Mouse (Mus musculus): ENCODE results near the gene Arih1. TPM values are rescaled to one million over a fixed set of nuclear protein-coding genes. Genes with fewer than 3 reads are reported as not detected.

The Arih1 gene
- total and polyA plus RNA-seq, 3 experiments = 46.5 to 60.4 (median 48.4) TPM

- Histone ChIP-seq H3K27ac (ENCODE audit: control insufficient read depth, low read depth, low read length) (no peak overlapping the region), H3K4me3 (ENCODE audit: control insufficient read depth in 1 of 2, insufficient read depth in 1 of 2, low read depth in 2 of 2, low read length in 2 of 2) (no peak overlapping the region), H3K9ac (ENCODE audit: control insufficient read depth, low read depth, low read length, poor library complexity, severe bottlenecking) (no peak overlapping the region), H3K4me1 (ENCODE audit: control insufficient read depth in 1 of 2, insufficient read depth in 2 of 2, low read length in 2 of 2) (peaks cover 4 to 19% of the 10 kb centered on the region in 2 experiments; a peak in 3 of 4 replicates), H3K79me2 (ENCODE audit: control insufficient read depth, insufficient read depth, low read length, poor library complexity) (no peaks in the 10 kb centered on the region), H3K36me3 (ENCODE audit: control insufficient read depth in 1 of 2, insufficient read depth in 2 of 2, low read length in 2 of 2) (peaks cover 0 to 11% of the 10 kb centered on the region in 2 experiments; a peak in 2 of 4 replicates), H3K27me3 (ENCODE audit: control insufficient read depth in 1 of 2, insufficient read depth in 2 of 2, low read length in 2 of 2) (no peaks in the 10 kb centered on the region), H3K9me3 (replicated peaks; ENCODE audit: insufficient read depth, low read length) (no peaks in the 10 kb centered on the region)
- no peak for DNase-seq (ENCODE audit: low read depth, low spot score)
- TF ChIP-seq CHD1 (IDR thresholded peaks at IDR 0.05; ENCODE audit: low read depth, low read length) (no peak), MAX (IDR thresholded peaks at IDR 0.05; ENCODE audit: low read length) (no peak), ZC3H11A (IDR thresholded peaks at IDR 0.05; ENCODE audit: low read depth, low read length) (no peak), NRF1 (IDR thresholded peaks at IDR 0.05; ENCODE audit: insufficient read depth, low read depth, low read length, poor library complexity, severe bottlenecking) (no peak), USF1 (IDR thresholded peaks at IDR 0.05; ENCODE audit: low read depth, low read length) (no peak), MAFK (IDR thresholded peaks at IDR 0.05; ENCODE audit: borderline replicate concordance, low read depth, low read length) (no peak), TCF12 (IDR thresholded peaks at IDR 0.05; ENCODE audit: low read depth, low read length) (no peak), HCFC1 (IDR thresholded peaks at IDR 0.05; ENCODE audit: low read depth, low read length) (no peak), ZNF384 (IDR thresholded peaks at IDR 0.05; ENCODE audit: low read depth, low read length) (no peak), RAD21 (IDR thresholded peaks at IDR 0.05; ENCODE audit: low read depth, low read length) (no peak), RCOR1 (IDR thresholded peaks at IDR 0.05; ENCODE audit: low read depth, low read length) (no peak), GABPA (IDR thresholded peaks at IDR 0.05; ENCODE audit: low read depth, low read length) (no peak), SMC3 (IDR thresholded peaks at IDR 0.05; ENCODE audit: low read depth, low read length) (no peak), MYB (IDR thresholded peaks at IDR 0.05; ENCODE audit: low read depth, low read length) (no peak)
Measured at GRCm38 (mm10) chr9:59527580-59527979, 41.2 kb upstream of the Arih1 start.

GRCm38 (mm10) chr9:59526727-59527126 is 40.3 kb upstream of the Arih1 start:
- TF ChIP-seq TBP (IDR thresholded peaks at IDR 0.05; ENCODE audit: low read depth, low read length) (no peak), MAX (IDR thresholded peaks at IDR 0.05; ENCODE audit: low read length) (no peak), MXI1 (IDR thresholded peaks at IDR 0.05; ENCODE audit: low read depth, low read length) (no peak), CHD2 (IDR thresholded peaks at IDR 0.05; ENCODE audit: low read length) (no peak), TAL1 (IDR thresholded peaks at IDR 0.05; ENCODE audit: low read length) (peak; percentile 46), EP300 (IDR thresholded peaks at IDR 0.05; ENCODE audit: low read depth in 1 of 2, low read length in 2 of 2) (peak; percentile 23 to 33; a peak in 1 of 4 replicates), GATA1 (IDR thresholded peaks at IDR 0.05; ENCODE audit: low read depth, low read length) (peak; percentile 42), ZMIZ1 (IDR thresholded peaks at IDR 0.05; ENCODE audit: low read depth, low read length) (no peak), MYB (IDR thresholded peaks at IDR 0.05; ENCODE audit: low read depth, low read length) (no peak), CHD1 (IDR thresholded peaks at IDR 0.05; ENCODE audit: low read depth, low read length) (no peak), HCFC1 (IDR thresholded peaks at IDR 0.05; ENCODE audit: low read depth, low read length) (no peak), SIN3A (IDR thresholded peaks at IDR 0.05; ENCODE audit: low read length) (no peak), BHLHE40 (IDR thresholded peaks at IDR 0.05; ENCODE audit: borderline replicate concordance, low read depth, low read length) (no peak)
- peaks cover 4 to 19% of the 10 kb centered on the region in 2 experiments; a peak in 3 of 4 replicates for H3K4me1 ChIP-seq (ENCODE audit: control insufficient read depth in 1 of 2, insufficient read depth in 2 of 2, low read length in 2 of 2)
- no peak overlapping the region for H3K9ac ChIP-seq (ENCODE audit: control insufficient read depth, low read depth, low read length, poor library complexity, severe bottlenecking)
- DNase-seq (ENCODE audit: low read depth, low spot score) = peak; percentile 61
- H3K27ac ChIP-seq (ENCODE audit: control insufficient read depth, low read depth, low read length) = no peak overlapping the region
- no peaks in the 10 kb centered on the region for H3K9me3 ChIP-seq (replicated peaks; ENCODE audit: insufficient read depth, low read length)
- H3K36me3 ChIP-seq (ENCODE audit: control insufficient read depth in 1 of 2, insufficient read depth in 2 of 2, low read length in 2 of 2) = peaks cover 0 to 12% of the 10 kb centered on the region in 2 experiments; a peak in 2 of 4 replicates
- H3K27me3 ChIP-seq (ENCODE audit: control insufficient read depth in 1 of 2, insufficient read depth in 2 of 2, low read length in 2 of 2) = no peaks in the 10 kb centered on the region
- H3K4me3 ChIP-seq (ENCODE audit: control insufficient read depth in 1 of 2, insufficient read depth in 1 of 2, low read depth in 2 of 2, low read length in 2 of 2) = 0 out of 4 replicates have a peak overlapping the region, but pooled peaks of 1 of the 2 experiments have one; percentile 13
- no peaks in the 10 kb centered on the region for H3K79me2 ChIP-seq (ENCODE audit: control insufficient read depth, insufficient read depth, low read length, poor library complexity)

Data from MEL (cell line).